Comparison of ENCODE assay signal across 24 mouse cellular contexts in genomic region chr2:173183311-173183710, GRCm38 (mm10). TPM values are rescaled to one million over a fixed set of nuclear protein-coding genes. Genes with fewer than 3 reads are reported as not detected.
DNase-seq lines count a peak whose midpoint lies in the region; ATAC-seq lines count a peak whose summit lies in the region.
"Had no signal": no experiment of that assay in that cellular context is flagged by ENCODE, and none has a peak within 500 bp of the region (broad histone marks: within the 10 kb centered on the region; RNA-seq: fewer than 3 reads in every experiment).

No protein-coding gene starts in this region.

- H3K27me3 ChIP-seq in kidney, embryonic 16.5 days (ENCODE audit: insufficient read depth, low read length), result peaks cover 22% of the 10 kb centered on the region
- H3K27me3 ChIP-seq in limb, embryonic 11.5 days (ENCODE audit: control insufficient read depth, insufficient read depth, low read length), result 0 out of 2 replicates have a peak, but pooled peaks cover 2% of the 10 kb centered on the region

- DNase-seq in heart, adult 11 months, result peak; percentile 82
- DNase-seq in heart, postnatal 14 days, result no peak
- peak; percentile 6 for DNase-seq in kidney, adult 9 months
- peak; percentile 38 for DNase-seq in testis, postnatal 10 days (ENCODE audit: low spot score)
- no peak for DNase-seq in testis, postnatal 14 days (ENCODE audit: low spot score)
- DNase-seq in limb, embryonic 11.5 days (ENCODE audit: low spot score), result peak; percentile 19
- DNase-seq: cerebellum, adult 8-10 months; layer of hippocampus, adult 9-11 months; lung, postnatal 36 days had no signal

- H3K9me3 ChIP-seq in kidney, embryonic 16.5 days (ENCODE audit: low read length), result no peaks in the 10 kb centered on the region
- H3K9me3 ChIP-seq in limb, embryonic 11.5 days (ENCODE audit: control insufficient read depth, low read length), result no peaks in the 10 kb centered on the region
- H3K9me3 ChIP-seq: embryonic facial prominence, embryonic 12.5 days; heart, embryonic 13.5 days; hindbrain, embryonic 12.5 days; kidney, embryonic 15.5 days; limb, embryonic 12.5 days; midbrain, embryonic 12.5 days; neural tube, embryonic 13.5 days had no signal

- H3K9ac ChIP-seq in kidney, embryonic 16.5 days (replicated peaks; ENCODE audit: low read length), result no peak overlapping the region
- H3K9ac ChIP-seq in limb, embryonic 11.5 days (ENCODE audit: low read length), result no peak overlapping the region
- H3K9ac ChIP-seq: embryonic facial prominence, embryonic 12.5 days; heart, embryonic 13.5 days; hindbrain, embryonic 12.5 days; kidney, embryonic 15.5 days; limb, embryonic 12.5 days; midbrain, embryonic 12.5 days; neural tube, embryonic 13.5 days had no signal

- WGBS in kidney, embryonic 16.5 days, result 94% methylated on average over 10 of the region's 10 CpGs
- 95% methylated on average over 10 of the region's 10 CpGs for WGBS in limb, embryonic 11.5 days

- H3K27ac ChIP-seq in kidney, embryonic 16.5 days (ENCODE audit: low read length), result no peak overlapping the region
- no peak overlapping the region for H3K27ac ChIP-seq in limb, embryonic 11.5 days (replicated peaks; ENCODE audit: low read depth, low read length)
- H3K27ac ChIP-seq: embryonic facial prominence, embryonic 12.5 days; heart, embryonic 13.5 days; hindbrain, embryonic 12.5 days; kidney, embryonic 15.5 days; limb, embryonic 12.5 days; midbrain, embryonic 12.5 days; neural tube, embryonic 13.5 days had no signal

- no peak for ATAC-seq in kidney, embryonic 16.5 days (ENCODE audit: low FRiP score, low TSS enrichment)
- no peak for ATAC-seq in limb, embryonic 11.5 days (ENCODE audit: insufficient number of reproducible peaks, low FRiP score, low TSS enrichment, low read depth)
- ATAC-seq: Patski had no signal

- H3K36me3 ChIP-seq in kidney, embryonic 16.5 days (ENCODE audit: insufficient read depth, low read length), result no peaks in the 10 kb centered on the region
- no peaks in the 10 kb centered on the region for H3K36me3 ChIP-seq in limb, embryonic 11.5 days (ENCODE audit: control insufficient read depth, insufficient read depth, low read length)
- H3K36me3 ChIP-seq: embryonic facial prominence, embryonic 12.5 days; heart, embryonic 13.5 days; hindbrain, embryonic 12.5 days; kidney, embryonic 15.5 days; limb, embryonic 12.5 days; midbrain, embryonic 12.5 days; neural tube, embryonic 13.5 days had no signal

- H3K4me1 ChIP-seq in kidney, embryonic 16.5 days (ENCODE audit: insufficient read depth, low read length), result peaks cover 10% of the 10 kb centered on the region; the same call in 1 of the 2 replicates
- H3K4me1 ChIP-seq in limb, embryonic 11.5 days (ENCODE audit: control insufficient read depth, insufficient read depth, low read length), result no peaks in the 10 kb centered on the region
- H3K4me1 ChIP-seq: embryonic facial prominence, embryonic 12.5 days; neural tube, embryonic 13.5 days had no signal

- intact Hi-C loops in heart, postnatal 14 days (cut with DNase I), result loop anchor here (10.0 kb wide), 2 partner anchors 1101 to 1721 kb away; partner anchors contain the start of gene Gnas

- no peak overlapping the region for H3K4me3 ChIP-seq in kidney, embryonic 16.5 days (ENCODE audit: low read length)
- no peak overlapping the region for H3K4me3 ChIP-seq in limb, embryonic 11.5 days (ENCODE audit: low read depth, low read length)
- H3K4me3 ChIP-seq: embryonic facial prominence, embryonic 12.5 days; heart, embryonic 13.5 days; hindbrain, embryonic 12.5 days; kidney, embryonic 15.5 days; limb, embryonic 12.5 days; midbrain, embryonic 12.5 days; neural tube, embryonic 13.5 days had no signal

- H3K4me2 ChIP-seq in kidney, embryonic 16.5 days (replicated peaks; ENCODE audit: low read depth, low read length), result no peak overlapping the region
- no peak overlapping the region for H3K4me2 ChIP-seq in limb, embryonic 11.5 days (ENCODE audit: low read depth, severe bottlenecking)
- H3K4me2 ChIP-seq: embryonic facial prominence, embryonic 12.5 days; heart, embryonic 13.5 days; hindbrain, embryonic 12.5 days; kidney, embryonic 15.5 days; limb, embryonic 12.5 days; midbrain, embryonic 12.5 days; neural tube, embryonic 13.5 days had no signal

RNA-seq across cellular contexts. Expression of gene Pck1, which starts 30.5 kb away (rescaled TPM):
- 10 to 100 TPM in 1 of 2 experiments, 1 to 10 TPM in 1; 7.2 to 42.3 TPM for total RNA-seq in heart, postnatal 14 days (2021)
- 35.4 and 38.4 TPM in 2 replicates for polyA plus RNA-seq in kidney, embryonic 16.5 days (2015; fragmentation: Nextera tagmentation; extraction: Ambion mirVana)
- 0.05 and 0.23 TPM in 2 replicates for polyA plus RNA-seq in limb, embryonic 11.5 days (2014; fragmentation: Nextera tagmentation; extraction: Ambion mirVana)
- total RNA-seq: granulocyte monocyte progenitor cell, adult 5-6 weeks; left cerebral cortex, postnatal 10 days; megakaryocyte, adult 5-6 weeks; MEL had no signal
- polyA plus RNA-seq: embryonic facial prominence, embryonic 12.5 days; hindbrain, embryonic 12.5 days; lung, embryonic 16.5 days; midbrain, embryonic 12.5 days; neural tube, embryonic 13.5 days; Patski had no signal

RNA-seq across cellular contexts. Expression of gene Zbp1, which starts 35.4 kb away (rescaled TPM):
- total RNA-seq in heart, postnatal 14 days (2021), result under 1 TPM; 0.31 to 0.44 TPM
- 0.67 TPM in 1 of 2 replicates, not detected in the other for polyA plus RNA-seq in kidney, embryonic 16.5 days (2015; fragmentation: Nextera tagmentation; extraction: Ambion mirVana)
- polyA plus RNA-seq in limb, embryonic 11.5 days (2014; fragmentation: Nextera tagmentation; extraction: Ambion mirVana), result not detected in 2 replicates
- total RNA-seq: gastrocnemius, postnatal 14 days; MEL had no signal
- polyA plus RNA-seq: embryonic facial prominence, embryonic 12.5 days; limb, embryonic 12.5 days had no signal

Comparison
In these comparisons a context has a peak if more than half of its experiments do, and no peak if none do; other contexts are left out.
1. DNase-seq: peak in heart, adult 11 months (single experiment), kidney, adult 9 months (single experiment), testis, postnatal 10 days (single experiment) and limb, embryonic 11.5 days (single experiment); none in heart, postnatal 14 days (0 of 2) and testis, postnatal 14 days (single experiment).
2. RNA of gene Pck1, which starts 30.5 kb away (polyA plus RNA-seq): 35.4 to 38.4 TPM in kidney, embryonic 16.5 days; 0.05 to 0.23 TPM in limb, embryonic 11.5 days; every median in the first group is over 10 times any median in the second.